Mouse (Mus musculus): ENCODE measurements around the gene Il10rb.
"Not testable (repeated sequence)": the region's sequence is repeated elsewhere in the genome, so short reads cannot be mapped to it uniquely, and the experiment has no call there.

Il10rb gene

DNA sequence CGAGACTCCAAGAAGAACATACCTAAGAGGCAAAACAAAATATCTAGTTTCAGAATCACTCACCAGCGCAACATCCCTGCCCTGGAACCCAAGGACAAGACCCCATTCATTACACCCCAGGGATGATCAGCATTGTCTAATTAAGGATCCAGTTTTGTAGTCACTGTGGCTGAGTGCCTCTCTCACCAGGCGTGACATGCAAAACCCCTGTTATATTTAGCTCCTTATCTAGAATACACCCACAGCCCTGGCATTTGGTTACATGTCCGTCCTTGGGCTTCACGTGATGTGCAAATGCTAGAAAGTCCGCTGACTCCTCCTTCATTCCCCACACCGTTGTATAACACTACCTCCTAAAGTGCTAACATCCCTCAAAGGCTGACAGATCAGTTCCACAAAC is 11.0 kb downstream of the Il10rb start:
- no peak for DNase-seq

DNA sequence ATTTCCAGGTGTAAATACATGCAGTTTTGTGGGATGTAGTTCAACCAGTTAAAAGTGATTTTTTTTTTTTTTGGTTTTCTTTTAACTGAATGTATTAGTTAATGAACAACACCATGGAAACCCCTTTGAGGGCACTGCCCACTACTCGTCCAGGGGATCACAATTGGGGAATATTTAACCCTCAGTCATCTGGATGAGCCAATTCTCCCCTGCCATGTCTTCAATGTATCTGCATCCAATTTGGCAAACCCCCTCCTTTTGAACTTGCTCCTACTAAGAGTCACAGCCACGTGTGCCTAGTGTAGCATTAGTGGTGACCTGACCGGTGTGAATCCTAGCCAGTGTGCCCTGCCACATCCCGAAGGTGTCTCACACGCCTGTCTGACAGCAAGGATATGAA is 12.6 kb downstream of the Il10rb start:
- no peak for DNase-seq

DNA sequence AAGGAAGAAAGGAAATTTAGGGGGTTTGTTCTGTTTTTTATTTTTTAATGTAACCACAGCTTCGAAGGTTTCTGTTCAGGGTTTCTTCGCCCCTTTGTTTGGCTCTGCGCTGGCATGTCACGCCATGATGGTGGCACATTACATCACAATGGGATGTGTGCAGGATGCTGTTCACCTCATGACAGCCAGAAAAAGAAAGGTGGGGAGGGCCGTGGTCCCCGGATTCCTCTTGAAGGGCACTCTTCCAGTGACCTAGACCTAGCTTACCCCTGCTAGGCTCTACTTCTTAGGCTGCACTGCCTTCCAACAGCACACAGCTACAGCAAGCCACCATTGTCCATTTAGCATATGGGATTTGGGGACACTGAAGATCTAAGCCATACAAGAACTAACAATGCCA is 19.9 kb downstream of the Il10rb start:
- DNase-seq: no peak

DNA sequence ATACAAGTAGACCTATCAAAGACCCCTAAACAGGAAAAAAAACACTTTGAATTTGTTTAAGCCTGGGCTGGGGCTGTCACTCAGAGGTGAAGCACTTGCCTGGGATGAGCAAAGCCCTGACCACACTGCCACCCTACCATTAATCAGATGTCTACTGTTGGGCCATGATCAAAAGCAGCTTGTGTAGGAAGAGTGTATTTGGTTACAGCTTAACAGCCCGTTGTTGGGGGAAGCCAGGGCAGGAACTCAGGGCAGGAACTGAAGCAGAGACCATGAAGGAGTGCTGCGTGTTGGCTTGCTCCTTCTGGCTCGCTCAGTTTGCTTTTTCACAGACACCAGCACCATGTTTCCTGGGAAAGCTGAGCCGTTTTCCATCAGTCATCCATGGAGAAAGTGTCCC is 20.6 kb downstream of the Il10rb start:
- DNase-seq: no peak

DNA sequence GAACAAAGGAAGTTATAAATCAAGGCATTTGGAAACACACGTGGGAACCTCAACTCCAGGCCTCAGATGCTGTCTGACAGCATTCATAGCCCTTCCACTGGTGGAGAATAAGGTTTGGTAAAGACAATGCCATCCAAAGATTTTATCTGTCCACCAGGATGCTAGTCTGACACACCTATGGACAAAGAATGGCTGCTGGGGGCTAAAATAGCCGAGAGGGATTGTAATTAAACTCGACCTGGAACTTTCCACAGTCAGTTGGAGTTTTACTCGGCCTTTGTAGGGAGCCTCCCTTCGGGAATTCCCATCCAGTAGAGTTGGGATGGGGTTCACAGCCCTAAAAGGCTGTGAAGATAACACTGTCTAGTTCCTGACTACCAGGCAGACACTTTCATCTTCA is 21.5 kb downstream of the Il10rb start:
- no peak for DNase-seq

DNA sequence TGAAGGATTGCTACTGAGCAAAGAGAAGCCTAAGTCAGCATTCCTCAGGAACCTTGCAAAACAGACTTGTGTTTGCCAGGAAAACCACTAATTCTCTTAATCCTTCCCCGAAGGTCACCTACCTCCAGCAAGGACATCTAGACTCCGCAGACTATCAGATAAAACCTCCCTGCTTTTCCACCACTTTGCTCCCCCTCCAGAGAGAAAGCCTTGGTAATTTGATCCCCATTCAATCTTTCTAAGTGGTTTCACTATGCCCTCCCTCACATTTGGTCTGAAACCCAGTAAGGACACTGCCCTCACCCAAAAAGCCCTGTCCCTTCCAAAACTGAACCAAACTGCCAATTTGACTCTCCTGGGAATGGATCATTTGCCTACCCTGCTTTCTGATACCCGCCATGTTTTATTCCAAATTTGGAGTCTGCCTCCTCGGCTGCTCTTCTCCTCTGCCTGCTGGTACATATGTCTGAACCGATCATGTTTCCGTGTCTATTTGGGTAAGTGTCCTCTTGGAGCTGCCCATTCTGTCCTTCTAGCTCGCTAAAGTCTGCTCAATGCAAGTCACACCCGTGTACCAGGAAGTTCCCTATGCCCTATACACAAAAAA is 22.4 kb downstream of the Il10rb start:
- DNase-seq: no peak

DNA sequence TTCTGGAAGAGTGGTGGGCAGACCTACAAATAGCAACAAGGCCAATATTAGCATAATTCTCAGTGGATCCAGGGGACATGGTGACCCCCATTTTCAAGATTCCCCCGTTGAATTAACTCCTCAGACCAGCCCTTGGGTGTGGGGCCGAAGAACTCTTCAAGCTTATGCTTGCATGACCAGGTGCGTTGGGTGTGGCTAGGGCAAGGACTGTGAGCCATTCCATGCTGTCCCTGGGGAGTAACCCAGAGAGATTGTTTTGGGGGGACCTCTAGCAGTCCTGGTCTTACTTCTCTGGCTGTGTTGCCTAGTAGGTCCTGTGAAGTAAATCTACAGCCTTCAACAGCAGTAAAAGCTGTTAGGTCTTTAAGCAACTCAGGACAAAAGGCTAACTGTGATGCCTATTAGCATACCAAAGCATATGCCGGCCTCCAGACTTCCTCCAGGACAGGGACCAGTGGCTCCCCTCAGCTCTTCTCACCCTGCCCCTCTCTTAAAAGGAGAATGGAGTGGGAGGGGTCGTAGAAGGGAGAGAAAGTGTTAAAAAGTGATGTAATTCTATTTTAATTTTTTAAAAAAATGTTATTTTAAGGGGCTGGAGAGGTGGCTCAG is 26.9 kb downstream of the Il10rb start:
- DNase-seq: no peak

DNA sequence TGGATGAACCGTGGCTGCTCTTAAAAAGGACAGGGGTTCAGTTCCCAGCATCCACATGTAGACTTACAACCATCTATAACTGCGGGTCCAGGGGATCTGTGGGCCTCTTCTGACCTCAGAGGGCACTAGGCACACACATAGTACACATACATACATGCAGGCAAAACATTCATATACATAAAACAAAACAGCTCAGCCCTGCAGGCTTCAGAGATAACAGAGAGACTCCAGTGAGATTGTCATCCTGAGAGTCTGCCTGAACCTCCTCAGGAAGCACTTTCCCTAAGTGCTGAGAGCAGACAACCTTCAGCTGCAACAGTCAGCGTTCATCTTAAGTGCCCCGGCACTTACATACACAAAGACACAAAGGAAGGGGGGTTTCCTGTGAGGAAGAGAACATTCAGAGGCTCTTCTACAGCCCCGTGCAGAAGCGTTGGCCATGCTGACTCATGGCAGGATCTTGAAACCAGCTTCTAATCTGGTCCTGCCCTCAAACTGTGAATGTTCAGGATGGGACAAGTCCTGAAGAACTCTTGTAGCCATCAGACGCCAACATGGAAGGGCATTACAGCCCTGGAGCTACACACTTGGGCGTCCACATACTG is 27.5 kb downstream of the Il10rb start:
- DNase-seq: peak in 1 of 2 experiments; percentile 31

DNA sequence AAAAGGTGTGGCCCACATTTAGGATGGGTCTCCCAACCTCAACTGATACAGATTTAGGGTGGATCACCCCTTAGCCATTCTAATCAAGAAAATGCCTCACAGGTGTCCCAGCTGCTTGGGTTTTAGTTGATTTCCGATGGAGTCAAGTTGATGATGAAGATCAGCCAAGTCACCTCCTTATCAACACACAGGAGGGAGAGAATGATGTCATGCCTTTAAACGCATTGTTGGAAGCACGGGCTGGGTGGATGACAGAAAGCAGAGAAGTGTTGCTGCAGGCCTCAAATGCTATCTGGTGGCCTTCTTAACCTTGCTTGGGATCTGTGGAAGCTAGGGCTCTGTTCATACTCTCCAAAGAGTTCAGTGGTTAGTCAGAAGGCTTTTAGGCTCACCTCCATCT is 28.2 kb downstream of the Il10rb start:
- DNase-seq: no peak

DNA sequence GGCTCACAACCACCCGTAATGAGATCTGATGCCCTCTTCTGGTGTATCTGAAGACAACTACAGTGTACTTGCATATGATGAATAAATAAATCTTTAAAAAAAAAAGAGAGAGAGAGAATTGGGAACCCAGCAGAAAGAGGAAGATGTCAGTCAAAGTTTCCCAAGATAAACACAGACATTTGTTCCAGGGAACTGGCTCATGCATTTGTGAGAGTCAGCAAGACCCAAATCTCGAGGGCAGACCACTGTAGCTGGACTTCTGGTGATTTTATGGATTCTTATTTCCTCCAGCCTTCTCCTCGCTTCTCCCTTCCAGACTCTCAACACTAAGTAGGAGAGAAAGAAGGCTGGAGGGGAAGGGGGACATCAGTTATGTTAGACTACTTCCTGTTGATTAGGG is 32.1 kb downstream of the Il10rb start:
- DNase-seq: no peak

DNA sequence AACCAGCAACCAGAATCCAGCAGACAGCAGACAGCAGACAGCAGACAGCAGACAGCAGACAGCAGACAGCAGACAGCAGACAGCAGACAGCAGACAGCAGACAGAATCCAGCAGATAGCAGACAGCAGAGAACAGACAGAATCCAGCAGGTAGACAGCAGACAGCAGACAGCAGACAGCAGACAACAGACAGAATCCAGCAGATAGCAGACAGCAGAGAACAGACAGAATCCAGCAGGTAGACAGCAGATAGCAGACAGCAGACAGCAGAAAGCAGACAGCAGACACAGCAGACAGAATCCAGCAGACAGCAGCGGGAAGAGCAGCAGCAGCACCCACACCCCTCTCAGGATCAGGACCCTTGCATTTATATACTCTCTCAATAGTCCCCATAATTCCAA is 32.6 kb downstream of the Il10rb start:
- DNase-seq: not testable (repeated sequence)

DNA sequence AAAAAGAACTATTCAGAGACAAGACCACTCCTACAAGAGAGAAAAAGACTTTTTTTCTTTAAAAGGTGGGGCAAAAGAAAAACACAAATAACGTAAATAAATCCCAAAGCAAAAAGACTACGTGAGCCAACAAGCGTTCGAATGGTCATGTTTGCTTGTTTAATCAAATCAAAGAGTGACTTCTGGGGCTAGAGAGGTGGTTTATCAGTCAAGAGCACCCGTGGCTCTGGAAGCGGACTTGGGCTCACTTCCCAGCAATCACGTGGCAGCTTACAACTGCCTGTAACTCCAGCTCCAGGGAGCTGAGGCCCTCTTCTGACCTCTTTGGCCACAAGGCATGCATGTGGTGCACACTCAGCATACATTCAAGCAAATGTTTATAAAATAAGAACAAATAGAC is 35.4 kb downstream of the Il10rb start:
- DNase-seq: peak; percentile 63 to 86

DNA sequence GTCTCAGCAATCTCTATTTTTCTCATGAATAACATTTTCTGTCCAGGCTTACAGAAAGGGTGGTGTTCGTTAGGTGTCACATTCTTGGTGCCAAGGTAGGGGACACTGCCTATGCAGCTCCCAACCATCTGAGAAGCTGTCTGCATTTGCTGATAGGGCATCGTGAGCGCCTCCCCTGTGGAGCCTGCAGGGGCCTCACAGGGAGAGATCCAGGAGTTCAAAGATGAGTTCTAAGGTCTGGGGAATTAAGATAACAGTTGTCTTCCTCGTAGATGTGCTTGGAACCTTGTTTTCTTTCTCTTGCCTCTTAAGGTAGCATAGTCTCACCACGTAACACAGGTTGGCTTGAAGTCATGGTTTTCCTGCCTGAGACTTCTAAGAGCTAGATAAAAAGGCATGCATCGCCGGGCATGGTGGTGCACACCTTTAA is 35.9 kb downstream of the Il10rb start:
- DNase-seq: no peak

DNA sequence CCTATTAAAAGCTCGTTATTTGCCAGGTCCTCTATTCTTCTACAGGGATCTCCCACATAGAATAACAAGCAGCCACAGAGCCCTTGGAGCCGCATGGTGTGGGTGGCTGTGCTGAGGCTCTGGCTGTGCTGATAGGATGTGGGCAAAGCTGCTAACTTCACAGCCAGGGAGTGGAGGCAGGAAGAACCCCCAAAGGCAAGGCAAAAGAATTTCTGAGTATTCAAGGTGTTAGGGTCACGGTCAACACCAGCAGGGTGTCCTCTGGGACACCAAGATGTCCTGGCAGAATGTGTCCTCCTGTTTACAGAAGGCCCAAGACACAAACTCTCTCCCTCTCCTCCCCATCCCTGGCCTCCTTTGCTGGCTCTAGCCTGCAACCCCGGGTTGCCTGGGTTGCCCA is 36.5 kb downstream of the Il10rb start:
- no peak for DNase-seq

DNA sequence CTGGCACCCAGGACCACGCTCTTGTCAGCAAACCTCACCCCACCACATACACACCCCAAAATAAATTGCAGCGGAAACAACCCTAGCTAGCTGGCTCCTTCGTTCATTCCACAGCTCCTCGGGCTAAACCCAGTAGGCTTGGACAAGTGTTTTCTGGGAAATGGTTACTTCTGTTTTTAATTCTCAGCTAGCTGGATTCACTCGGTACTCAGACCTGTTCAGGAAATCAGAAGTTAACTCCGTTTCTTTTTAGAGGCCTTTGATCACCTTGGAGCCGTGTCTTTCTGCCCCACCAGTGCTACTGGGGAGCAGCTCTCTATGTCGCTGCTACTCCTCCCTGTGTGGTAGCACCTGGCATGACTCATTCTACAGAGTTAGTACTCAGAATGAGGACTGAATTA is 37.2 kb downstream of the Il10rb start:
- DNase-seq: no peak

DNA sequence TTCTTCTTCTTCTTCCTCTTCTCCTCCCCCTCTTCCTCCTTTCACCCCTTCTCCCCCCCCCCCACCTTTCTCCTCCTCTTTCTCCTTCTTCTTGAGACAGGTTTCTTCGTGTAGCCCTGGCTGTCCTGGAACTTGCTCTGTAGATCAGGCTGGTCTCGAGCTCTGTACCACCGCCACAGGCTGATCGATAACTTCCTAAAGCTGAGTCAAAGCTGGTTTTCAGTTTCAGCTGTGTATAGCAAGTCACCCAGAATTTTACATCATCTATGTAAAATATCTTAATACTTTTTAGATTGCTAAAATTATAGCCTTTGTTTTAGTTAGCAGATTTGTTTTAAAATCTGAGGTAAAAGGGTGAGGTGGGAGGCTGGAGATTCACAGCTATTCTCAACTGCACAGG is 38.9 kb downstream of the Il10rb start:
- no peak for DNase-seq

DNA sequence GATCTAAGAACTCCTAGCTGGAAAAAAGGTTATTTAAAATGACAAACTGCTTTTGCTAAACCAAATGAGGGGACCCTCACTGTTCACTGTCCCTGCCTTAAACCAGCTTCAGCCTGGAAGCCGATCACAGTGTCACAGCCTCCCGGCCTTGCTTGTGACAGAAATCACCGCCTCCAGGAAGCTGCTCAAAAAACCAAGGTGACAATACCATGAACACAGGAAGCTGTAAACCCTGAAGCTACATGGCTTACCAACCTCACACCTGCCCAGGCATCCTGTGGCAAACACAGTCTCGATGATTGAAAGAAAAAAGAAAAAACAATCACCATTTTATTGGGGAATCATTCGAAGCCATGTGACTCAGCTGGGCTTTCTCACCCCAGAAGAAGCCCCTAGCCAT is 39.6 kb downstream of the Il10rb start:
- no peak for DNase-seq

DNA sequence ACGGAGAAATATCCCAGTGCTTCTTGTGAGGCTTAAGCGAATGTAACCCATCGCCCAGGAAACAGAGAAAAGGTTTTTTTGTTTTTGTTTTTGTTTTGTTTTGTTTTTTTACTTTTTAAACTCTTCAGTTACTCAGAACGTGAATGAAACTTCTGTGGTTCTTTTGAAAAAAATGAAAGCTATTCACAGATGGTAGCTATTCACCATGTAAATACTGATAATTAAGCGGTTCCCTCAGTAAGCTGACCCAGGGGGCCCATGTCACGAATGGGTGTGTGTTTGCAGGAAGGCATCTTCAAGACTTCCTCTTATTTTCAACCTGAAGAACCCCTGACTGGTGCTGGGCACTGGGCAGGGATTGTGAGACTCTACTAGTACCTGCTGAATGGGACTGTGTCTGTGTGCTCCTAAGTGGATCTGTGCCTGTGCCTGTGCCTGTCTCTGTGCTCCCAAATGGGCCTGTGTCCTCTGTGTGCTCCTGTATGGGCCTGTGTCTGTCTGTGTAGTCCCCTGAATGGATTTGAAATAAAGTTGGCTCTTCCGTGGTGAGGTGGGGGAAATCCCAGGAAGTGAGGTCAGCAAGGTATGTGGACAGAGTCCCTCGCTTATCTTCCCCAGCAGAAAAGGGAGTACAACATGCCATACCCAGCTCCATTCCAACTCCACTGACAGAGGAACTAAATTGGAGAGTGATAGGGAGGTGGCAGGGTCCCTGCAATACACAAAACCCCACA is 41.0 kb downstream of the Il10rb start:
- no peak for DNase-seq

DNA sequence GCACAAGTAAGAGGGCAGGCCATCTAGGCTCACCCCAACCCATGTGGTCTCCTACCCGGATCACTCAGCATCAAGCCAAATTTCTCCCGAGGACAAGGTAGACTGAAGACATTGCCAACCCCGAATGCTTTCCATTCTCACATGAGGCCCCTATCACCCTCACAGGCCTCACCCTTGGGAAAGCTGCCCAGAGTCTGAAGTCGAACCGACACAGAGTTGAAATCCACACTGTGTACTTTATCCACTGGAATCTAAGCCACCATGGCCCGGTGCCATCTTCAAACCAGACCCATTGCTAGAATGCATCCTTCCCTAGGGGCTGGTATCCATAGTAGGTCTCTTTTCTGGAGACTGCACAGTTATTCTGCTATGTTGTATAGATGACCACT is 41.5 kb downstream of the Il10rb start:
- DNase-seq: peak in 1 of 2 experiments; percentile 42

DNA sequence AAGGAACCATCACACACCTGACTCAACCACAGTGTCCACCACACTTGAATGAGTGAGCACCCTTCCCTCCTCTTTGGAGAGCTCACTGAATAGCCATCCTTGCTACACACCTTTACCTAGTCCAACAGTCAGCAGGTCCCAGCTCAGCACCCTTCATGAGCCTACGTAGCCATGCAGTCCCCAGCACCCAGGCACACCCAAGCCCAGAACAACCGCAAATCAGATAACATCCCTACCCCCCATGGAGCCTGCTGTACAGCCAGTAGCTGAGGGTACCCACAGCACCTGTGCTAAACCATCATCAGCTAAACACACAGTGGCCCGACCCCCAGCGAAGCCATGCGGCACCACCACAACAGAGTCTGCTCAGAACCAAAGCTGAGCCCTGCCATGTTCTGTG is 42.1 kb downstream of the Il10rb start:
- DNase-seq: no peak

DNA sequence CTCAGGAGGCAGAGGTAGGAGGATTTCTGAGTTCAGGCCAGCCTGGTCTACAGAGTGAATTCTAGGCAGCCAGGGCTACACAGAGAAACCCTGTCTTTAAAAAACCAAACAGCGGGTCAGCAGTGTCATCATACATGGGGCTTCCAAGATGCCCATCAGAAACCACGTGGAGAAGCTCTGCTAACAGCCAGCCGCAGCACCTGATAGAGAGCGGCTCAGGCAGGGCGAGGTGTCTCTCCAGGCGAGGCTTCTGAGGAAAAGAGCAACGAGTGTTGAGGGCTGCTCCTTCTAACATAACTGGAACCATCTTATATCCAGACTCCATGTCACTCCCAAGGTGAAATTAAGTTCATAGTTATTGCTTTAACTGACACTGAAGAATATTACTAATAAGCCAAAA is 42.9 kb downstream of the Il10rb start:
- no peak for DNase-seq

DNA sequence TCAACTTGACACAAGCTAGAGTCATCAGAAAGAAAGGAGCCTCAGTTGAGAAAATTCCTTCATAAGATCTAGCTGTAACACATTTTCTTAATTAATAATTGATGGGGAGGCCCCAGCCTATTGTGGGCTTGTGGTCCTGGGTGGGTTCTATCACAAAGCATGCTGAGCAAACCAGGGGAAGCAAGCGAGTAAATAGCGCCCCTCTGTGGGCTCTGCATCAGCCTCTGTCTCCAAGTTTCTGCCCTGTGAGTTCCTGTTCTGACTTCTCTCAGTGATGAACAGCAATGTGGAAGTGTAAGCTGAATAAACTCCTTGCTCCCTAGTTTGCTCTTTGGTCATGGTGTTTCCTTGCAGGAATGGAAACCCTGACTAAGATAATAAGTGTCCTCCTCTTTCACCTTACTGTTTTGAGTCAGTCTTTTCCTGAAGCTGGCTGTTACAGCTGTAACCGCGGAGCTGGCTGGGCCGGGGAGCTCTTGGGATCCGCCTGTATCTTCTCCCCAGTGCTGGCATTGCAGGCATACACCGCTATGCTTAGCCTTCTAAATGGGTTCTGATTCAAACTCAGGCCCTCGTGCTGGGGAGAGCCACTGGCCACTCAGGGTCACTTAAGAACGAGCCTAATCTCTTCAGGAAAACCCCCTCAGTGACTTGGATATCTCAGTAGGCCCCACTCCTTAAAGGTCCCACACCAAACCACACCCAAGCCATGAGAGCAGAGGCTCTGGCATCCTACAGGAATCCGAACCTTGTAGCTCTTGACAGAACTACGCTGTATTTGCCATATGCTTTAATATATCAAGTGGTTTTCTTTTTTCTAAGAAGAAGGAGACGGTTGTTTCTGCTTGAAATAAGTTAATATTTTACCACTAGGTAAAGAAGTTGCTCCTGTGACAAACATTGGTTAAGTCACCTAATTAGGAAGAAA is 44.4 kb downstream of the Il10rb start:
- peak in 1 of 2 experiments; percentile 43 for DNase-seq

DNA sequence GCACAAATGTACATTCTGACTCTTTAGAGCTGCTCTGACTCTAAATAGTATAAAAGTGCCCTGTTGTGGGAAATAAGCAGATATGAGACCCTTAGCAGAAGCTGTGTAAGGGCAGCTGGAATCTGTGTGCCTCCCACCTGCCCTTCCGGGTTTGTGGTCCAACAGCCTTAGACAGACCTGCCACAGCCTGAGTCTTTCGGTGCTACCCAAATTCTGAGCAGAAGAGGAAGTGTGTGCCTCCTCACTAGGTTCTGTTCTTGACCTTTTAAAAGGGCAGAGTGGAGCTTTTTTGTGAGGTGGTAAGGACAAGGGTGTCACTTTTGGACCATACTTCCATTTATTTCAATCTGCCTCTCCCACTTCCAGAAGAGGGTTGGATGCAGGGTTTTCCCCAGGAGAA is 46.0 kb downstream of the Il10rb start:
- no peak for DNase-seq
